Mouse (Mus musculus): Measurements from ENCODE around the gene Eif4b. TPM values are rescaled to one million over a fixed set of nuclear protein-coding genes. Genes with fewer than 3 reads are reported as not detected.

The Eif4b gene
- polyA plus RNA-seq, 1 experiment from 2014 or later, result 111 TPM

- peak overlapping the region; percentile 57 for H3K4me3 ChIP-seq
- peak; percentile 42 for ATAC-seq (ENCODE audit: insufficient number of reproducible peaks, low FRiP score, low TSS enrichment, low read depth)
- WGBS, result 34% methylated on average over 18 of the region's 18 CpGs
- H3K4me2 ChIP-seq, result peak overlapping the region; percentile 67
- H3K9ac ChIP-seq, result 0 out of 2 replicates have a peak overlapping the region, but pooled peaks have one; percentile 7
- H3K27ac ChIP-seq, result peak overlapping the region; percentile 99
- H3K36me3 ChIP-seq, result peaks cover 56% of the 10 kb centered on the region
- H3K9me3 ChIP-seq, result no peaks in the 10 kb centered on the region
- peaks cover 89% of the 10 kb centered on the region for H3K4me1 ChIP-seq
- no peaks in the 10 kb centered on the region for H3K27me3 ChIP-seq
These were observed 32.5 kb downstream of the Eif4b start for GRCm38 (mm10) chr15:102105764-102106730.

DNA sequence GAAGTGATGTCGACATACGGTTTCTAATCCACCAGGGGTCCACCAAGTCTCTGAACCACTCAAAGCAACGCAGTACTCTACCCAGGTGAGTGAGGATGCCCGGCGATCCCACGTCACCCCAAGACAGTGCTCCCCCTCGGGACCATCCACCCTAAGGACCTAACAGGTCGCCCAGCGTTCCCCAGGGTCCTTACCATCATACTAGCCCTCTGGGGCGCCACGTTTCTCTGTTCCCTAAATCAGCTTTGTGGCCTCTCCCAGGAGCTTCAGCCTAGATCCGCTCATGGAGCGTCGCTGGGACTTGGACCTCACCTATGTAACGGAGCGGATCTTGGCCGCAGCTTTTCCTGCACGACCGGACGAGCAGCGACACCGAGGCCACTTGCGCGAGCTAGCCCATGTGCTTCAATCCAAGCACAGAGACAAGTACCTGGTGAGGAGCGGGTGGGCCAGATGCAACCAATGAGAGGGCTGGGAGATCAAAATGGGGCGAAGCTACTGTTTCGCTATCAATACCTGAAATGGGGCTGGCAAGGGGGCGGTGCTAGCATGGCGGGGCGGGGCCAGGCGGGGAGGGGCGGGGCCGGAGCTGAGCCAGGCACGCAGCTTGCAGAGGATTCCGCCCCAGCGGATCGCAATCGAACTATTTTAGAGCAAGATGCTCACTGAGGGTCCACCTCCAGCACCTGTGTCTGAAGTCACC, 33.3 kb downstream of the Eif4b start:
- 0 out of 2 replicates have a peak overlapping the region, but pooled peaks have one; percentile 4 for H3K9ac ChIP-seq
- H3K36me3 ChIP-seq, result peaks cover 65% of the 10 kb centered on the region

GRCm38 (mm10) chr15:102107689-102108573, 34.4 kb downstream of the Eif4b start:
- ATAC-seq (ENCODE audit: insufficient number of reproducible peaks, low FRiP score, low TSS enrichment, low read depth), result no peak
- Histone ChIP-seq H3K4me2 (peak overlapping the region; percentile 67; the same call in 1 of the 2 replicates), H3K27me3 (no peaks in the 10 kb centered on the region), H3K4me1 (peaks cover 81% of the 10 kb centered on the region), H3K27ac (no peak overlapping the region), H3K4me3 (no peak overlapping the region), H3K9ac (no peak overlapping the region), H3K36me3 (peaks cover 75% of the 10 kb centered on the region), H3K9me3 (no peaks in the 10 kb centered on the region)
- WGBS, result 46% methylated on average over 13 of the region's 13 CpGs

More for the DNA sequence above, 33.3 kb downstream of the Eif4b start:
- peak overlapping the region; percentile 99 for H3K27ac ChIP-seq
- WGBS, result 16% methylated on average over 37 of the region's 38 CpGs
- ATAC-seq (ENCODE audit: insufficient number of reproducible peaks, low FRiP score, low TSS enrichment, low read depth), result no peak
- peak overlapping the region; percentile 57 for H3K4me3 ChIP-seq
- H3K4me2 ChIP-seq, result peak overlapping the region; percentile 67
- no peaks in the 10 kb centered on the region for H3K9me3 ChIP-seq
- H3K27me3 ChIP-seq, result no peaks in the 10 kb centered on the region
- H3K4me1 ChIP-seq, result peaks cover 84% of the 10 kb centered on the region

- Histone ChIP-seq H3K4me2 (0 out of 2 replicates have a peak overlapping the region, but pooled peaks have one; percentile 10), H3K4me3 (no peak overlapping the region), H3K36me3 (peaks cover 84% of the 10 kb centered on the region), H3K27me3 (no peaks in the 10 kb centered on the region), H3K4me1 (peaks cover 71% of the 10 kb centered on the region), H3K9ac (no peak overlapping the region), H3K27ac (no peak overlapping the region), H3K9me3 (no peaks in the 10 kb centered on the region)
- 52% methylated on average over 18 of the region's 18 CpGs for WGBS
- no peak for ATAC-seq (ENCODE audit: insufficient number of reproducible peaks, low FRiP score, low TSS enrichment, low read depth)
These were observed 35.3 kb downstream of the Eif4b start for GRCm38 (mm10) chr15:102108651-102109525.

DNA sequence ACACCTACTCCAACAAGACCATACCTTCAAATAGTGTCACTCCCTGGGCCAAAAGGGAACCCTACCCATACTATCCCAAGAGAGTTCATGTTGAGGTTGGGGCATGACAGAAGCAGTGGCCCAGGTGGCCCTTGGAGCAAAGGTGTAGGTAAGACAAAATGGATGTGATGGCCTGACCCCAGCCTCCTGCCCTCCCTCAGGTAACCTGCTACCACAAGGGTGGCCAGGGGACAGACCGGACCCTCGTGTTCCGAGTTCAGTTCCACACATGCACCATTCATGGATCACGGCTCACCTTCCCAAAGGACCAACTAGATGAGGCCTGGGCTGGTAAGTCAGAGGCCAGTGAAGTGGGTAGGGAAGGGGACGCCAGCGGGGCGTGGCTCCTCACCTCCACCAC, 36.7 kb downstream of the Eif4b start:
- Histone ChIP-seq H3K36me3 (peaks cover 95% of the 10 kb centered on the region), H3K4me3 (no peak overlapping the region), H3K27me3 (no peaks in the 10 kb centered on the region), H3K9me3 (no peaks in the 10 kb centered on the region), H3K9ac (no peak overlapping the region), H3K27ac (no peak overlapping the region), H3K4me1 (peaks cover 61% of the 10 kb centered on the region), H3K4me2 (no peak overlapping the region)
- WGBS, result 93% methylated on average over 7 of the region's 7 CpGs
- ATAC-seq (ENCODE audit: insufficient number of reproducible peaks, low FRiP score, low TSS enrichment, low read depth), result no peak

GRCm38 (mm10) chr15:102110701-102111494, 37.3 kb downstream of the Eif4b start:
- Histone ChIP-seq H3K9me3 (no peaks in the 10 kb centered on the region), H3K9ac (no peak overlapping the region), H3K36me3 (peaks cover 99% of the 10 kb centered on the region), H3K4me2 (no peak overlapping the region), H3K4me3 (no peak overlapping the region), H3K27ac (peak overlapping the region; percentile 18; the same call in 1 of the 2 replicates), H3K27me3 (no peaks in the 10 kb centered on the region), H3K4me1 (peaks cover 61% of the 10 kb centered on the region)
- no peak for ATAC-seq (ENCODE audit: insufficient number of reproducible peaks, low FRiP score, low TSS enrichment, low read depth)
- 79% methylated on average over 29 of the region's 29 CpGs for WGBS

DNA sequence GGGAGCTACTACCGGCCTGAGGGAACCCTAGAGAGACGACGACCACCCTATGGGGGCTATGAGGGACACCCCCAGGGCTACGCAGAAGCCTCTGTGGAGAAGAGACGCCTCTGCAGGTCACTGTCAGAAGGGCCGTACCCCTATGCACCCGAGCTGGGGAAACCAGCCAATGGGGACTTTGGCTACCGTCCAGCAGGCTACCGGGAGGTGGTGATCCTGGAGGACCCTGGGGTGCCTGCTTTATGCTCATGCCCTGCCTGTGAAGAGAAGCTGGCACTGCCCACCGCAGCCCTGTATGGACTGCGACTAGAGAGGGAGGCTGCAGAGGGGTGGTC, 37.9 kb downstream of the Eif4b start:
- Histone ChIP-seq H3K4me1 (peaks cover 61% of the 10 kb centered on the region), H3K9ac (no peak overlapping the region), H3K4me2 (no peak overlapping the region), H3K36me3 (peaks cover 99% of the 10 kb centered on the region), H3K27ac (peak overlapping the region; percentile 18; the same call in 1 of the 2 replicates), H3K27me3 (no peaks in the 10 kb centered on the region), H3K9me3 (no peaks in the 10 kb centered on the region), H3K4me3 (no peak overlapping the region)
- no peak for ATAC-seq (ENCODE audit: insufficient number of reproducible peaks, low FRiP score, low TSS enrichment, low read depth)
- WGBS, result 81% methylated on average over 11 of the region's 11 CpGs

DNA sequence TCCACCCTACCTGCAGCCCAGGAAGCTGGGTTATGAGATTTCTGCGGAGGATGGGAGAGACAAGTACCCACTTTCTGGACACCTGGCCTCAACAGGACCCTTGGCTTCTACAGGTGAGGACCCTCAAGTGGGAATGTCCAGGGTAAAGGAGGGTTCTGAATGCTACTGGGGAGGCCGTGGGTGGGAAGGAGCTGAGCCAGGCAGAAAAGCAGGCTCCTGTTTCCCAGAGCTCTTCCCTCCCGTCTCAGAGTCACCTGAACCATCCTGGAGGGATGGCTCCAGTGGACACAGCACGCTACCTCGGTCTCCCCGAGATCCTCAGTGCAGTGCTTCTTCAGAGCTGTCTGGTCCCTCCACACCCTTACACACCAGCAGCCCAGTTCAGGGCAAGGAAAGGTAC, 38.6 kb downstream of the Eif4b start:
- ATAC-seq (ENCODE audit: insufficient number of reproducible peaks, low FRiP score, low TSS enrichment, low read depth), result no peak

GRCm38 (mm10) chr15:102112827-102113226, 39.3 kb downstream of the Eif4b start:
- WGBS, result 71% methylated on average over 8 of the region's 8 CpGs
- Histone ChIP-seq H3K36me3 (peaks cover 100% of the 10 kb centered on the region), H3K4me3 (no peak overlapping the region), H3K27ac (no peak overlapping the region), H3K9me3 (no peaks in the 10 kb centered on the region), H3K27me3 (no peaks in the 10 kb centered on the region), H3K4me2 (no peak overlapping the region), H3K9ac (no peak overlapping the region), H3K4me1 (peaks cover 57% of the 10 kb centered on the region)
- ATAC-seq (ENCODE audit: insufficient number of reproducible peaks, low FRiP score, low TSS enrichment, low read depth), result no peak

More for the DNA sequence above, 38.6 kb downstream of the Eif4b start:
- Histone ChIP-seq H3K9ac (no peak overlapping the region), H3K27me3 (no peaks in the 10 kb centered on the region), H3K36me3 (peaks cover 100% of the 10 kb centered on the region), H3K4me3 (no peak overlapping the region), H3K9me3 (no peaks in the 10 kb centered on the region), H3K4me1 (peaks cover 61% of the 10 kb centered on the region), H3K27ac (no peak overlapping the region), H3K4me2 (no peak overlapping the region)
- 84% methylated on average over 6 of the region's 6 CpGs for WGBS

- Histone ChIP-seq H3K4me3 (no peak overlapping the region), H3K4me1 (peaks cover 52% of the 10 kb centered on the region), H3K27ac (no peak overlapping the region), H3K36me3 (peaks cover 100% of the 10 kb centered on the region), H3K9me3 (no peaks in the 10 kb centered on the region), H3K4me2 (no peak overlapping the region), H3K27me3 (no peaks in the 10 kb centered on the region), H3K9ac (no peak overlapping the region)
- no peak for ATAC-seq (ENCODE audit: insufficient number of reproducible peaks, low FRiP score, low TSS enrichment, low read depth)
- 68% methylated on average over 4 of the region's 4 CpGs for WGBS
These were observed 40.1 kb downstream of the Eif4b start for GRCm38 (mm10) chr15:102113674-102114073.

Data from limb, embryonic 15.5 days (tissue).